Mouse (Mus musculus) embryonic facial prominence, embryonic 12.5 days (tissue): Measurements from ENCODE around the gene Acad11. TPM values are rescaled to one million over a fixed set of nuclear protein-coding genes. Genes with fewer than 3 reads are reported as not detected.
A peak's percentile ranks its signal among the peaks of the same experiment; 100 is the strongest.

Source experiments
- ATAC-seq: fragments of 200-750 bp; cut with Nextera tagmentation; 2 replicates; pipeline ENCODE4 v1.8.0; 2017; ENCODE audit not compliant: insufficient number of reproducible peaks, insufficient read depth, low FRiP score, low TSS enrichment
- H3K27ac ChIP-seq: fragments of 300-500 bp; sonication (generic); 2 replicates; pipeline ENCODE4 v1.5.1; 2016; ENCODE audit warnings: mild to moderate bottlenecking
- H3K27me3 ChIP-seq: fragments of 300-500 bp; sonication (generic); 2 replicates; pipeline ENCODE4 v1.6.1; 2016; ENCODE audit warnings: mild to moderate bottlenecking, moderate library complexity
- H3K36me3 ChIP-seq: fragments of 300-500 bp; sonication (generic); 2 replicates; pipeline ENCODE4 v1.6.1; 2016; ENCODE audit warnings: mild to moderate bottlenecking
- H3K4me1 ChIP-seq: fragments of 300-500 bp; sonication (generic); 2 replicates; pipeline ENCODE4 v1.6.1; 2016
- H3K4me2 ChIP-seq: fragments of 300-500 bp; sonication (generic); replicated peaks from 2 replicates; pipeline ENCODE4 v1.6.1; 2016; ENCODE audit warnings: mild to moderate bottlenecking, moderate library complexity
- H3K4me3 ChIP-seq: fragments of 300-500 bp; sonication (generic); 2 replicates; pipeline ENCODE4 v1.5.1; 2016; ENCODE audit warnings: mild to moderate bottlenecking
- H3K9ac ChIP-seq: fragments of 300-500 bp; sonication (generic); 2 replicates; pipeline ENCODE4 v1.6.1; 2016; ENCODE audit warnings: mild to moderate bottlenecking, moderate library complexity
- H3K9me3 ChIP-seq: fragments of 300-500 bp; sonication (generic); 2 replicates; pipeline ENCODE4 v1.6.1; 2016; ENCODE audit warnings: mild to moderate bottlenecking, moderate library complexity
- WGBS: fragments of 180-500 bp; shearing (Covaris S2); methylation state at CpG from one replicate; pipeline ENCODE4 v1.1.7; 2016; 5-methylcytosine and 5-hydroxymethylcytosine counted together
- polyA plus RNA-seq: library from polyadenylated mRNA; unstranded; fragments of >200 nt; fragmentation: Nextera tagmentation; extraction: Ambion mirVana; gene quantifications from 2 replicates; pipeline ENCODE4 v1.2.1, GENCODE M21; 2016

The Acad11 gene
- polyA plus RNA-seq = 8.8 and 9.9 TPM in 2 replicates

GRCm38 (mm10) chr9:104063244-104063961 is at the start of gene Acad11:
TSS of gene Acad11 (plus strand) at chr9:104063377.
- Histone ChIP-seq H3K9me3 (no peaks in the 10 kb centered on the region), H3K9ac (peak within 1 kb of the TSS; percentile 86), H3K27me3 (no peaks in the 10 kb centered on the region), H3K36me3 (peaks cover 19% of the 10 kb centered on the region; the same call in 1 of the 2 replicates), H3K4me3 (peak within 1 kb of the TSS; percentile 99), H3K27ac (0 out of 2 replicates have a peak within 1 kb of the TSS, but pooled peaks have one; percentile 54), H3K4me2 (peak within 1 kb of the TSS; percentile 85), H3K4me1 (peaks cover 16% of the 10 kb centered on the region)
- under 1% methylated on average over 29 of the region's 30 CpGs for WGBS
- ATAC-seq = peak; percentile 92

- H3K27ac ChIP-seq = no peak overlapping the region
- H3K36me3 ChIP-seq = peaks cover 42% of the 10 kb centered on the region
- no peaks in the 10 kb centered on the region for H3K27me3 ChIP-seq
- no peak overlapping the region for H3K4me3 ChIP-seq
- no peak for ATAC-seq
- 72% methylated on average over 1 of the region's 1 CpGs for WGBS
- H3K4me2 ChIP-seq = no peak overlapping the region
- no peak overlapping the region for H3K9ac ChIP-seq
- no peaks in the 10 kb centered on the region for H3K9me3 ChIP-seq
- no peaks in the 10 kb centered on the region for H3K4me1 ChIP-seq
These were observed 48.7 kb upstream of the Acad11 start for GRCm38 (mm10) chr9:104014526-104014925.

GRCm38 (mm10) chr9:104021026-104021425 is 42.2 kb upstream of the Acad11 start:
- no peak for ATAC-seq
- H3K4me1 ChIP-seq = no peaks in the 10 kb centered on the region
- H3K4me3 ChIP-seq = no peak overlapping the region
- no peak overlapping the region for H3K9ac ChIP-seq
- no peak overlapping the region for H3K27ac ChIP-seq
- H3K4me2 ChIP-seq = no peak overlapping the region
- H3K27me3 ChIP-seq = no peaks in the 10 kb centered on the region
- no peaks in the 10 kb centered on the region for H3K9me3 ChIP-seq
- H3K36me3 ChIP-seq = peaks cover 58% of the 10 kb centered on the region
- 93% methylated on average over 10 of the region's 10 CpGs for WGBS

DNA sequence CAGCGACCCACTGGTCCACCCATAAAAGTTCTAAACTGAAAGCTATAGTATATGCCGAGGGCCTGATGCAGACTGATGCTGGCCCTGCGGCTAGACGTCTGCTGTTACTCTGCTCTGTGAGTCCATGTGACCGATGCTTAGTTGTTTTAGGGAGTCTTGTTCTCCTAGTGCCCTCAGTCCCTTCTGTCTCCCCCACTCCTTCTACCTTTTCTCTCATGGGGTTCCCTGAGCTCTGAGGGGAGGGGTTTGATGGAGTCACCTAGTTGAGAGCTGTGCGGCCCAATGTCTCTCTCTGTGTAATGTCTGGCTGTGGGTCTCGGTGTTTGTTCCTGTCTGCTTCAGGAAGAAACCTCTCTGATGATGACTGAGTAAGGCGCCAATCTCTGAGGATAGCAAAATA is 36.0 kb upstream of the Acad11 start:
- Histone ChIP-seq H3K4me2 (no peak overlapping the region), H3K4me3 (no peak overlapping the region), H3K4me1 (no peaks in the 10 kb centered on the region), H3K27me3 (no peaks in the 10 kb centered on the region), H3K36me3 (peaks cover 57% of the 10 kb centered on the region), H3K27ac (no peak overlapping the region), H3K9me3 (no peaks in the 10 kb centered on the region), H3K9ac (no peak overlapping the region)
- ATAC-seq = no peak
- 95% methylated on average over 8 of the region's 8 CpGs for WGBS

DNA sequence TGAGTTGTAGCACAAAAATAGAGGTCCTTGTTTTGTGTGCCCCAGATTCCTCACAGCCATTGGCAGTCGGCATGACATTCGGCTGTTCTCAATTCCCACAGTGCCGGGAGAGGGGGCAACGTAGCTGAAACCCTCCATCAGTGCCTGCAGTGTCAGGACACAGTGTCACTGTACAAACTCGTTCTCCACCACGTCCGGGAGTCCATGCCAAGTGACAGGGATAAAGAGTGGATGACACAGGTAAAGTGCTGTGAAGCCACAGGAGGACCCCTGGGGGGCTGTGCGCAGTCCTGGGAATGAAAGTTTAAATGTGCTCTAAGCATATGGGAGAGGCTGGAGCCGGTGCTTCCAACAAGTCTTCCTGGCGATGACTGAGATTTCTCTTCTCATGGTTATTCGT is 33.3 kb upstream of the Acad11 start:
- no peak for ATAC-seq
- H3K27me3 ChIP-seq = no peaks in the 10 kb centered on the region
- no peak overlapping the region for H3K9ac ChIP-seq
- H3K9me3 ChIP-seq = no peaks in the 10 kb centered on the region
- H3K27ac ChIP-seq = no peak overlapping the region
- H3K4me1 ChIP-seq = no peaks in the 10 kb centered on the region
- H3K36me3 ChIP-seq = peaks cover 43% of the 10 kb centered on the region
- 85% methylated on average over 11 of the region's 11 CpGs for WGBS
- H3K4me2 ChIP-seq = no peak overlapping the region
- H3K4me3 ChIP-seq = no peak overlapping the region

DNA sequence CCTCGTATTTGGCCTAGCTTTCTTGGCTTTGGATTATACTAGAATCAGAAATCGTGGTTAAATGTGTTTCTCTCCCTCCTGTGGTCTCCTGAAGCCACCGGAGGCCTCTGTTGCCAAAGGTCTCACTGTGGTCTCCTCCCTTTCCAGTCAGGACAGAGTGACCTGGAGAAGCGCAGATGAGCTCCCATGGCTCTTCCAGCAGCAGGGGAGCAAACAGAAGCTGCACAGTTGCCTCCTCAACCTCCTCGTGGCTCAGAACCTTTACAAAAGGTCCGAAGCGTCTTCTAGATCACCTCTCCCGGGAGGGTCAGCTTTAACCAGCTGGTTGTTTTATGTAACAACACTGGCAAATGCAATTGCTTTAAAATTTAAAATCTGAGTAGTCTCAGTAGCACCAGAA is 28.9 kb upstream of the Acad11 start:
- Histone ChIP-seq H3K4me3 (no peak overlapping the region), H3K9ac (no peak overlapping the region), H3K9me3 (no peaks in the 10 kb centered on the region), H3K27ac (no peak overlapping the region), H3K4me1 (no peaks in the 10 kb centered on the region), H3K27me3 (no peaks in the 10 kb centered on the region), H3K36me3 (peaks cover 34% of the 10 kb centered on the region), H3K4me2 (no peak overlapping the region)
- ATAC-seq = no peak
- 81% methylated on average over 8 of the region's 8 CpGs for WGBS

GRCm38 (mm10) chr9:104034718-104035117 is 28.5 kb upstream of the Acad11 start:
- peaks cover 34% of the 10 kb centered on the region for H3K36me3 ChIP-seq
- 71% methylated on average over 6 of the region's 6 CpGs for WGBS
- no peak for ATAC-seq

DNA sequence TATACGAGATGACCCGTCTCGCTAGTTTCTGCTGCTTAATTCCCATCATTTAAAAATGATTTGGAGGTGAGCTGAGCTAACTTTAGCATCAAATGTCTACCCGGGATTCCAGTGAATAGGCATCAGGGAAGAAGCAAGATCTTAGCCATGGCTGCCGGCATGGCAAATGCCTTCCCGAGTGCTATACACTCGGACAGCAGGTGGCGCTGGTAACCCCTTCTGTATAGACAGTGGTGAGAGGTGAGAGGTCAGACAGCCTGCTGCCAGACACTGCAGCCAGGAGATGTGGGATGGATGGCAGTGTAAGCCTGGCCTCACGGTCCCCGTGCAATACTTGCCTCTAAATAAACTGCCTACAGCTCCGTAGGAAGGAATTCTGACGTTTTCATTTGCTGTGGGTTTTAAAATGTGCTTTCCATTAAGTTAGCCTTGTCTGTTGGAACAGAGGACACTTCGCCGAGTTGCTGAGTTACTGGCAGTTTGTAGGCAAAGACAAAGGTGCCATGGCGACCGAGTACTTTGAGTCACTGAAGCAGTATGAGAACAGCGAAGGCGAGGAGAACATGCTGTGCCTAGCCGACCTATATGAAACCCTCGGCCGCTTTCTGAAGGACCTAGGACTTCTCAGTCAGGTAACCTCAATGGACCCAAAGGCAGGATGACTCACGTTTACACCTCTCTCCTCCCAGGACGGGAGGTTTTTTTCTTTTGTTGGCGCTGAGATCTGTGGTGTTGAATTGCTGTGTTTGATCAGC is 27.7 kb upstream of the Acad11 start:
- Histone ChIP-seq H3K36me3 (peaks cover 28% of the 10 kb centered on the region), H3K9me3 (no peaks in the 10 kb centered on the region), H3K4me2 (no peak overlapping the region), H3K4me1 (no peaks in the 10 kb centered on the region), H3K27me3 (no peaks in the 10 kb centered on the region), H3K27ac (no peak overlapping the region), H3K4me3 (no peak overlapping the region), H3K9ac (no peak overlapping the region)
- 47% methylated on average over 24 of the region's 24 CpGs for WGBS
- ATAC-seq = no peak

More at GRCm38 (mm10) chr9:104034718-104035117, 28.5 kb upstream of the Acad11 start:
- Histone ChIP-seq H3K4me1 (no peaks in the 10 kb centered on the region), H3K9me3 (no peaks in the 10 kb centered on the region), H3K4me2 (no peak overlapping the region), H3K9ac (no peak overlapping the region), H3K4me3 (no peak overlapping the region), H3K27ac (no peak overlapping the region), H3K27me3 (no peaks in the 10 kb centered on the region)

DNA sequence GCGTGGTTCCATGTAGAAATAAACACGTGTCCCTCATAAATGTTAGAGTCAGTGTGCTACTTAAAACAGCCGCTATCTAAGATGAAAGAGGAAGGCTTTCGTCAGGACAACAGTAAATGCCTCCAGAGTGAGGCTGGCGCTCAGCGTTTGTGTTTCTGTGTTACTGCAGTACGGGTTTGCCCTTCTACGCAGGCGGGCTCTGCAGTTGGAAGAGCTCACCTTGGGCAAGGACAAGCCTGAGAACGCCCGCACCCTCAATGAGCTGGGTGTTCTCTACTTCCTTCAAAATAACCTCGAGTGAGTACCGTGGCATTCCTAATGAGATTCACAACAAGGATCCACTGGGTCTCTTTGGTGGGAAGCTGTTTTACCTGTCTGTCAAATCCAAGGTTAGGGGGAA is 24.9 kb upstream of the Acad11 start:
- no peak overlapping the region for H3K4me3 ChIP-seq
- WGBS = 90% methylated on average over 13 of the region's 13 CpGs
- no peaks in the 10 kb centered on the region for H3K27me3 ChIP-seq
- ATAC-seq = no peak
- no peaks in the 10 kb centered on the region for H3K9me3 ChIP-seq
- no peak overlapping the region for H3K27ac ChIP-seq
- no peak overlapping the region for H3K4me2 ChIP-seq
- no peaks in the 10 kb centered on the region for H3K4me1 ChIP-seq
- no peak overlapping the region for H3K9ac ChIP-seq
- H3K36me3 ChIP-seq = peaks cover 33% of the 10 kb centered on the region

- Histone ChIP-seq H3K4me2 (no peak overlapping the region), H3K9ac (no peak overlapping the region), H3K4me3 (no peak overlapping the region), H3K4me1 (no peaks in the 10 kb centered on the region), H3K27ac (no peak overlapping the region), H3K36me3 (peaks cover 31% of the 10 kb centered on the region), H3K27me3 (no peaks in the 10 kb centered on the region), H3K9me3 (no peaks in the 10 kb centered on the region)
- 90% methylated on average over 21 of the region's 21 CpGs for WGBS
- ATAC-seq = no peak
These were observed 24.0 kb upstream of the Acad11 start for GRCm38 (mm10) chr9:104039031-104039695.

DNA sequence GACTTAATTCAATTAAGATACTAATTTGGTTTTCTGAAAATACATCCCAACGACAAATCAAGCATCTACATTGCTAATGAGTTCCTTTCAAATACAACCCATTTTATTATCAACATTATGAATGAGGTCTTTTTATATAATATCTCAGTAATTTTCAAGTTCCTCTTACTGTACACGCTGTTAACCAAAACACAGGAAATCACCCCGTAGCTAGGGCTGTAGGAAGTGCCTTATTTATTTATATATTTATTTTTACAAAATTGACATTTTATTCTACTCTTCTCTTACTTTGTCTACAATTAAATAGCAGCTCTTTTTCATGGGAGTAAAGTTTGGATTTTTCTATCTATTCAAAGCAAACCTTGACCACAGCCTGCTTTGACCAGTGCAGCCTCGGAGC is 23.4 kb upstream of the Acad11 start:
- H3K27me3 ChIP-seq = no peaks in the 10 kb centered on the region
- no peak for ATAC-seq
- H3K9ac ChIP-seq = no peak overlapping the region
- no peak overlapping the region for H3K27ac ChIP-seq
- no peaks in the 10 kb centered on the region for H3K4me1 ChIP-seq
- 84% methylated on average over 4 of the region's 4 CpGs for whole genome bisulfite sequencing
- no peaks in the 10 kb centered on the region for H3K9me3 ChIP-seq
- no peak overlapping the region for H3K4me3 ChIP-seq
- H3K36me3 ChIP-seq = peaks cover 31% of the 10 kb centered on the region
- H3K4me2 ChIP-seq = no peak overlapping the region
